Mouse (Mus musculus) liver, adult (tissue): ENCODE data around the gene Dse.

Source experiments
- GATA4 ChIP-seq: IDR thresholded peaks from 2 replicates; pipeline ENCODE4 v1.6.1; 2014; ENCODE audit warnings: mild to moderate bottlenecking, low read length; ENCODE audit not compliant: insufficient replicate concordance

The Dse gene

DNA sequence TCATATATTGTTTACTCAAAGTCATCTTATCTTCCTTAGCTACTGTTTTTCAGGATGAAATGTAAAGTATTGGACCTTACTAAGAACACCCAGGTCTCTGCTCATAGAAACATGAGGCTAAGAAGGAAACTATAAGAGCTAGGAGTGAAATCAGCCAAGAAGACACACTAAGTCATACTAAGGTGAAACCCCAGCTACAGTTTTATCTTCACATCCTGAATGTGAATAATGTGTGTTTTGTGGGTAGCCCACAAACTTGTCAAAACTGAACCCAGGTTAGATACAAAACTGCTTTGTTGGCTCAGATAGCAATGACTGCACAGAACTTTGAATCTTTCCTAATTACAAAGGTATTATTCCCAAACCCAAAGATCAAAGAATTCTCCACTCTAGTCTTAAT, 89.7 kb downstream of the Dse start:
- TF ChIP-seq GATA4 = no peak

DNA sequence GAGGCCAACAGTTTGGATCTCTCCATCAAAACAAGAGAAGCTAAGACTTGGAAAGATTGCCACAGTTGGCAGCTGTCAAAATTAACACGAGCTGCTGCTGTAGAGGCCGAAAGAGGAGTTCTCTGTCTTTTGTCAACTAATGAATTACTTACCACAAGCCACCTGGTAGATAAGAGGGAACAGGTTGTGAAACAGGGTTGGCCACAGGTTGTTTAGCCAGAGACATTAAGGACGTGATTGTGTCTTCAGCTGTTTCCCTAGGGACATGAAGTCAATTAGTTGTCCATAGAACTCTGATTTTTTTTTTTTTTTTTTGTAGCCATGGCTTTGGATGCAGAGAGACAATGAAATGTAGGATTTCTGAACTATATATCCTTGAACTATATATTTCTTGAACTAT, 90.4 kb downstream of the Dse start:
- no peak for TF ChIP-seq GATA4

DNA sequence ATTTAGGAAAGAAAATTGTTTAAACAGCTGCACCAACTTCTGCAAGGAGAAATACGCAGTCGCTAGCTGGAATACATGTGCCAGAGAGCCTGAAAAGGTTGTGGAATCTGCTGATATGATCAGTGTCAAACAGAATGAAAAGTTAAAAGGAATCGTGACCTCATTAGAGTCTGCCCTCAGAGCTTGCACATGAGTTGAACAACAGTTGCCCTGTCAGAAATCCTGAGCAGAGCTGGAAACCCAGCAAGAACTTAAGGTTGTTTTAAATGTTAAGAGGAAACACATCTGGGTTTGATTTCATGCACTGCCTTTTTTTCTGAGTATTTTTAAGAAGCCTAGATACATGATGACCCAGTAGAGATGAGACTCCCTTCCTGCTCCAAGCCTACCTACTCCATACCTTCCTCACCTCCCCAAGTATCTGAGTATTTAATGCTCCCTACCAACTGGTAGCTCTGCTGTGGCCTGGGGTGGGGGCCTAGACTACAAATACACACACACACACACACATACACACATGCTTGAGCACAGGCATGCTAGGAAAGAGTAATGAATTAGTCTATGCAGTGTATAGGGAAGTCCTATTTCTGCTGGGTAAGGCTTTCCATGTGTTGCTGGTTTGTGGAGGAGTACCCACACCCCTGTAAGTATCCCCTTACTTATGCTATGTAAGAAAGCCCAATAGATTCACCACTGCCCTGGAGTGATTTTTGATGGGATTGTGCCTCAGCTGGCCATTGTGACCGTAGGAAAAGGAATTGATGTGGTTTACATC, 95.4 kb downstream of the Dse start:
- TF ChIP-seq GATA4 = no peak

DNA sequence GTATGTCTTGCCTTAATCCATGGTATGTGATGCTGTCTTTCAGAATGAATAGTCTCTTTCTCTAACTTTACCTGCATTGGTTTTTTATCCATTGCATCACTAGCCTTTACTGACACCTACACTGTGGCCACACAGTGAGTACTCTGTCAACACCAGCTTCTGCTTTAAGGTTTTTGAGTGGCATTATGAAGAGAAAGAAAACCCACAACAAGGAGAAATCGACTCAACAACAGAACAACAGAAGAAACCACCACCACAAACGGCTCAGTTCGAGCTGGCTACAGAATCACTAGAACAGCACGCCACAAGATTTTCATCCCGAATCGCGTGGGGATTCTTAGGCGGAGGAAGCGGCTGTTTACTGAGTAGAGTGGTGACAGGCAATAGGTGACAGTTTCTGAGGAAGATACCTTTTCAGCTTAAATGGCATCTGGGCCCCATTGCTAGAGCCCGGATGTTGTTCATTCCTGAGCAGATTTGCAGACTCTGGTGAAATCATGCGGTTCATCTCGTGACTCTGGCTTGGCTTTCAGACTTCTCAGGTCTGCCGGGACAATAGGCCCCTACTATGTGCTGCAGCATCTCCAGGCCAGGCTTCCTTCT, 96.6 kb downstream of the Dse start:
- TF ChIP-seq GATA4 = no peak
